Mouse (Mus musculus) kidney, postnatal 0 days (tissue): ENCODE data around the gene Syne3. TPM values are rescaled to one million over a fixed set of nuclear protein-coding genes. Genes with fewer than 3 reads are reported as not detected.

Source experiments
- ATAC-seq: fragments of 200-750 bp; cut with Nextera tagmentation; replicated peaks from 2 replicates; pipeline ENCODE4 v1.8.0; 2017; ENCODE audit warnings: low read depth, moderate number of reproducible peaks, moderate TSS enrichment, moderate library complexity; ENCODE audit not compliant: low FRiP score
- DNase-seq: peaks from one replicate; pipeline ENCODE4 v3.0.0-alpha.2; 2016; ENCODE audit warnings: low spot score
- H3K27ac ChIP-seq: fragments of 300-500 bp; sonication (generic); 2 replicates; pipeline ENCODE4 v1.5.1; 2014; ENCODE audit warnings: mild to moderate bottlenecking
- H3K27me3 ChIP-seq: fragments of 300-500 bp; sonication (generic); 2 replicates; pipeline ENCODE4 v1.6.1; 2014; ENCODE audit warnings: low read length, mixed read lengths; ENCODE audit not compliant: insufficient read depth
- H3K36me3 ChIP-seq: fragments of 300-500 bp; sonication (generic); 2 replicates; pipeline ENCODE4 v1.6.1; 2014; ENCODE audit warnings: low read length, mixed read lengths; ENCODE audit not compliant: insufficient read depth
- H3K4me1 ChIP-seq: fragments of 300-500 bp; sonication (generic); replicated peaks from 2 replicates; pipeline ENCODE4 v1.6.1; 2014; ENCODE audit warnings: antibody characterized with exemption, low read length, mixed read lengths; ENCODE audit not compliant: insufficient read depth
- H3K4me2 ChIP-seq: fragments of 300-500 bp; sonication (generic); 2 replicates; pipeline ENCODE4 v1.6.1; 2014; ENCODE audit warnings: mild to moderate bottlenecking, low read length, moderate library complexity, mixed read lengths
- H3K4me3 ChIP-seq: fragments of 300-500 bp; sonication (generic); replicated peaks from 2 replicates; pipeline ENCODE4 v1.5.1; 2014; ENCODE audit warnings: low read depth, low read length
- H3K9ac ChIP-seq: fragments of 300-500 bp; sonication (generic); 2 replicates; pipeline ENCODE4 v1.6.1; 2014; ENCODE audit warnings: low read depth, low read length
- H3K9me3 ChIP-seq: fragments of 300-500 bp; sonication (generic); replicated peaks from 2 replicates; pipeline ENCODE4 v1.6.1; 2016; ENCODE audit warnings: low read length, inconsistent platforms, mixed read lengths
- CTCF ChIP-seq: IDR thresholded peaks from 2 replicates; pipeline ENCODE4 v1.5.1; 2016; ENCODE audit warnings: antibody characterized with exemption, low read depth, mild to moderate bottlenecking, moderate library complexity
- WGBS: fragments of 180-500 bp; shearing (Covaris S2); extraction: QIAGEN DNeasy Blood & Tissue Kit; methylation state at CpG from one replicate; pipeline ENCODE4 v1.1.7; 2014; 5-methylcytosine and 5-hydroxymethylcytosine counted together
- polyA plus RNA-seq: library from polyadenylated mRNA; unstranded; fragments of >200 nt; fragmentation: Nextera tagmentation; extraction: Ambion mirVana; gene quantifications from 2 replicates; pipeline ENCODE4 v1.2.1, GENCODE M21; 2015

Syne3 gene
- polyA plus RNA-seq, 1 experiment from 2014 or later = 1.0 TPM

GRCm38 (mm10) chr12:105010213-105010790, 693 bp upstream of the Syne3 start:
- peak overlapping the region; percentile 90 for H3K4me2 ChIP-seq
- ATAC-seq = no peak
- TF ChIP-seq CTCF = no peak
- DNase-seq = no peak
- no peak overlapping the region for H3K27ac ChIP-seq
- H3K4me3 ChIP-seq = peak overlapping the region; percentile 71
- H3K9me3 ChIP-seq = no peaks in the 10 kb centered on the region
- no peaks in the 10 kb centered on the region for H3K27me3 ChIP-seq
- H3K4me1 ChIP-seq = peaks cover 7% of the 10 kb centered on the region; the same call in 1 of the 2 replicates
- peak overlapping the region; percentile 66 for H3K9ac ChIP-seq
- WGBS = 21% methylated on average over 9 of the region's 9 CpGs
- H3K36me3 ChIP-seq = no peaks in the 10 kb centered on the region

- Histone ChIP-seq H3K36me3 (no peaks in the 10 kb centered on the region), H3K4me3 (peak overlapping the region; percentile 71), H3K4me1 (peaks cover 7% of the 10 kb centered on the region; the same call in 1 of the 2 replicates), H3K9me3 (no peaks in the 10 kb centered on the region), H3K27ac (no peak overlapping the region), H3K27me3 (no peaks in the 10 kb centered on the region), H3K9ac (0 out of 2 replicates have a peak overlapping the region, but pooled peaks have one; percentile 66), H3K4me2 (peak overlapping the region; percentile 90)
- DNase-seq (peak; percentile 76), ATAC-seq (peak; percentile 87)
- TF ChIP-seq CTCF = no peak
- WGBS = 3% methylated on average over 12 of the region's 13 CpGs
Observed at GRCm38 (mm10) chr12:105008752-105009178, 844 bp downstream of the Syne3 start.

- no peaks in the 10 kb centered on the region for H3K36me3 ChIP-seq
- H3K9me3 ChIP-seq = no peaks in the 10 kb centered on the region
- H3K27ac ChIP-seq = no peak overlapping the region
- no peaks in the 10 kb centered on the region for H3K27me3 ChIP-seq
- H3K4me1 ChIP-seq = peaks cover 1% of the 10 kb centered on the region; the same call in 1 of the 2 replicates
- 0 out of 2 replicates have a peak overlapping the region, but pooled peaks have one; percentile 90 for H3K4me2 ChIP-seq
- no peak for ATAC-seq
- H3K9ac ChIP-seq = no peak overlapping the region
- H3K4me3 ChIP-seq = no peak overlapping the region
- 54% methylated on average over 2 of the region's 2 CpGs for WGBS
- 0 out of 2 replicates have a peak, but pooled peaks have one; percentile 13 for TF ChIP-seq CTCF
- no peak for DNase-seq
Observed at GRCm38 (mm10) chr12:105008150-105008549, 1.5 kb downstream of the Syne3 start.

DNA sequence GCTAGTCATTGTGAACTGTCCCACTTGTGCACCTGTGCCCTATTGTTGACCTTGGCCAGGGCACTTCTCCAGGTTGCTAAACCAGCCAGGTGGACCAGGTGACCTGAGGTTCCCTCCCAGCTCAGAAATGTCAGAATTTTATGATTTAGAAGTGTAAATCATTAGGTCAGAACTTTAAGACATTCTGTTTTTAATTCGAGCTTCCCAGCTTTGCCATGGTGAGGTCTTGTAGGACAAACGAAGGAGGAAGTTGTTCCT, 4.0 kb downstream of the Syne3 start:
- H3K4me3 ChIP-seq = no peak overlapping the region
- no peak overlapping the region for H3K4me2 ChIP-seq
- H3K4me1 ChIP-seq = peaks cover 10% of the 10 kb centered on the region; the same call in 1 of the 2 replicates
- H3K9me3 ChIP-seq = no peaks in the 10 kb centered on the region
- no peak for DNase-seq
- ATAC-seq = no peak
- no peaks in the 10 kb centered on the region for H3K36me3 ChIP-seq
- WGBS = 55% methylated on average over 2 of the region's 2 CpGs
- H3K27ac ChIP-seq = no peak overlapping the region
- no peak for TF ChIP-seq CTCF
- no peak overlapping the region for H3K9ac ChIP-seq
- H3K27me3 ChIP-seq = no peaks in the 10 kb centered on the region

DNA sequence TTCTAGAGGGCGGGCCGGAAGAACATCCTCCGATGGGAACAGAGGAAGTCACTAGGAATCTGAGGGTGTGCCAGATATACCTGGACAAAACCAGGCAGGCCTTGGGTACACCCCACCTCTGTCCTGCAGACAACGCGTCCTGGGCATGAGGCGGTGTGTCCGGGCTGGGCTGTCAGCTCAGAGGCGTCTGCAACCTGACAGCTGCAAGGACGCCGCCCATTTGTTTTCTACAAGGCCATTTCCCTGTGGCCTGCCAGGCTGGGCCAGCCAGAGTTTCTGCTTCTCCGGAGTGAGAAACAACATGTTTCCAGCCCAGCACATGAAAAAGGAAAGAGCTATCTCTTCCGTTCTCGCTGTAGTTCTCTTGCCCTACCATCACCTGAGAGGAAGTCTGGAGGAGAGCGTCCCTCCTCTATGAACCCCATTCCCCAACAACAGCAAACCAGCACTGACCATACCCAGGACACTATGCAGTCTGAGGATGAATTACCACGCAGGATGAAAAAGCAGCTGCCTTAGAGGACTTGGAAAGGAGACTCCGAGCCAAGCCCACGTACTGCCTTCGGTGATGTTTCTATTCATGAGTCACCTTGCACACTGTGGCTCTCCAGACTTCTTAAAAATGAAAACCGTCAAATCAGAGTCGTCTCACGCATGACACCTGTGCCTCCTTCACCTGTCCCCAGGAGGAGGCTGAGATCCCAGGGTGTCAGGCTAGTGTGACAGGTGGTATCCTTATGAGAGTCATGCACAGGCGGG, 4.5 kb downstream of the Syne3 start:
- H3K27me3 ChIP-seq = no peaks in the 10 kb centered on the region
- no peak for ATAC-seq

DNA sequence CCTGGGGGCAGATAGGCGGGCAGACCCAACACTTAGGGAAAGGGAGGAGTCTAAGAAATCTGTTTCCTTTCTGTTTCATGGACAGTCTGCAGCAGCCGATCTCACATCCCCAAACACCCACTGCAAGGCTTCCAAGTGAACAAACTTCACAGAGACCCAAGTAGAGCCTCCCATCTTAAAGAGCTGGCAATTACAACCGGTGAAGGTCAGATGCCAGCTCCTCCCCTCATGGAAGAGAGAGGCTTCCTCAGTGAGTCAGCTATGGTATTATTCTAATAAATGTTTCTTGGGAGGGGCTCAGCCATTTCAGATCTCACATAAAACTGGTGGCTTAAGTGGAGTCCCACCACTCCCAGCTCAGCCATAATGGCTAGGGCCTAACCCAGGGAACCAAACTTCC, 5.9 kb downstream of the Syne3 start:
- H3K9ac ChIP-seq = no peak overlapping the region
- no peak overlapping the region for H3K4me3 ChIP-seq
- no peaks in the 10 kb centered on the region for H3K36me3 ChIP-seq
- TF ChIP-seq CTCF = no peak
- H3K4me2 ChIP-seq = no peak overlapping the region
- no peaks in the 10 kb centered on the region for H3K27me3 ChIP-seq
- ATAC-seq = no peak
- no peaks in the 10 kb centered on the region for H3K9me3 ChIP-seq
- H3K4me1 ChIP-seq = peaks cover 15% of the 10 kb centered on the region
- no peak overlapping the region for H3K27ac ChIP-seq
- WGBS = 58% methylated on average over 3 of the region's 3 CpGs
- DNase-seq = no peak

More for the DNA sequence above, 4.5 kb downstream of the Syne3 start:
- 73% methylated on average over 22 of the region's 22 CpGs for WGBS
- Histone ChIP-seq H3K9ac (no peak overlapping the region), H3K27ac (peak overlapping the region; percentile 33; the same call in 1 of the 2 replicates), H3K4me3 (no peak overlapping the region), H3K9me3 (no peaks in the 10 kb centered on the region), H3K4me2 (no peak overlapping the region), H3K36me3 (no peaks in the 10 kb centered on the region), H3K4me1 (peaks cover 15% of the 10 kb centered on the region)
- TF ChIP-seq CTCF = no peak
- DNase-seq = no peak
